Mouse (Mus musculus) spleen, postnatal 36 days (tissue): ENCODE results near the gene Fxyd7.

ENCODE experiments used
- DNase-seq, 2 experiments: peaks; one replicate each; pipeline ENCODE4 v3.0.0; 2022; ENCODE audit warnings: low spot score in 2 of 2, mixed read lengths in 1 of 2

The Fxyd7 gene

GRCm38 (mm10) chr7:31052251-31052635, 976 bp upstream of the Fxyd7 start:
- no peak for DNase-seq

GRCm38 (mm10) chr7:31050921-31051320, 346 bp downstream of the Fxyd7 start:
- DNase-seq = no peak

DNA sequence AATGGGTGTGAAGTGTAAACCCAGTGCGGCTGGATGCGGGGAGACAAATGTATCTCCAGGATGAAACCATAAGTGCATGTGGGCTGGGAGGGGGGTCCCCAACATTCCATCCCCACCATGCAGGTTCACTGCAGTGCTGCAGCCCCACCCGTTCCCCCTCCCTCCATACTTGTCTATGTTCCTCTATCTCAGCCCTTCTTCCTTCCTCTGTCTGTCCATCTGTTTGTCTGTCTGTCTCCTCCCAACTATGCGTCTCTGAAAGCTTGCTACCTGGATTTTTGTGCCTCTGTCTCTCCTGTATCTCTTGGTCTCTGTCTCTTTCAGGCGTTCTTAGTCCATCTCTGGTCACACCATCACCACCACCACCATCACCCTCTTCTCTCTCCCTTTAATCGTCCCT, 780 bp downstream of the Fxyd7 start:
- DNase-seq = no peak

DNA sequence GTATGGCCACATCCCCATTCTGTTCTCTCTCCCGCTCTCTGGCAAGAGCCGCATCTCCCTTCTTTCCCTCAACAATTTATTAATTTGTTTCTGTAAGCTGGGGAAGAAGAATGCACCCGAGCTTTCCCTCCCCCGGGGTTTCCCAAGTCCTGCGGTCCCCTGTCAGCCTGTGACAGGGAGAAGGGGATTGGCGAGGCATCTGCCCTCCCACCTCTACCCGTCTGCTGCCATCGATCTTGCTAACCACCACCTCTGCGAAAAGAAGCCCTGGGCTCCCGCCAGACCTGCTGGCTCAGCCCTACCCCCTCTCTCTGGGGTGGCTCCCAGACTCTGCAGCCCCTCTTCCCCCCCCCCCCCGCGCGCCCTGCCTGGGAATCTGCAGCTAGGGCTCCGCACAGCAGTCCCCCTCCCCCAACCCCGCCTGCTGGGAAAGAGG, 1.4 kb downstream of the Fxyd7 start:
- DNase-seq = no peak

DNA sequence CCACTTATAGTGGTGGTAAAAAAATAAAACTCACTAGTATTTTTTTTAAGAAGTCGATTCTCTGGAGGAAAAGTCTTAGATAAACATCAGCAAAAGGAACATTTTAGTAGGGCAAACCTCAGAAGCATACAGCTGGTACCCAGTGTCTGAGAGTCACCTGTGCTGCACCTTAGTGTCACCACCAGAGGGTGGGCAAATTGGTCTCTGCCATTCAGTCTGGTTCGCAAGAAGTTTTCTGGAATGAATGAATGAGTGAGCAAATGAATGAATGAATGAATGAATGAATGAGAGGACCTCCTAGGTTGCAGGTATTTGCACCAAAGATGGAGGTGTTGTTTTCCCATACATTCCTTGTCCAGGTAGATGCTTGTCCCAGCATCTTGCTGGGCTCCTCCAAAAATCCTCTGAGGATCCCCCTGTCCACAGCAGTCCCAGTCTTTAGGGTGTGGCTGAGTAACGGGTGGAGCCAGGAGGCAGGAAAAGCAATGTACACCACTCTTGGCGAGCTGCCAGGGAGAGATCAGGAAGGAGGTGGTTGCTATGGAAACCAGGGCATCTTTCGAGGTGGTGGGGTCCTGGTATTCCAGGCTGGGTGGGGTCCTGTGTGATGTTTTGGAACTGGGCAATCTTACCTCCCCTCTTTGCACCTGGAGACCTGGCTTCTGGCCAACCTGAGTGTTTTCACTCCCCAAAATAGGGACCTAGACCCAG, 2.0 kb downstream of the Fxyd7 start:
- no peak for DNase-seq

- no peak for DNase-seq
Observed at GRCm38 (mm10) chr7:31042431-31042910, 8.8 kb downstream of the Fxyd7 start, which contains the start of gene Fxyd5. TSS of gene Fxyd5 (minus strand) at chr7:31042481.

DNA sequence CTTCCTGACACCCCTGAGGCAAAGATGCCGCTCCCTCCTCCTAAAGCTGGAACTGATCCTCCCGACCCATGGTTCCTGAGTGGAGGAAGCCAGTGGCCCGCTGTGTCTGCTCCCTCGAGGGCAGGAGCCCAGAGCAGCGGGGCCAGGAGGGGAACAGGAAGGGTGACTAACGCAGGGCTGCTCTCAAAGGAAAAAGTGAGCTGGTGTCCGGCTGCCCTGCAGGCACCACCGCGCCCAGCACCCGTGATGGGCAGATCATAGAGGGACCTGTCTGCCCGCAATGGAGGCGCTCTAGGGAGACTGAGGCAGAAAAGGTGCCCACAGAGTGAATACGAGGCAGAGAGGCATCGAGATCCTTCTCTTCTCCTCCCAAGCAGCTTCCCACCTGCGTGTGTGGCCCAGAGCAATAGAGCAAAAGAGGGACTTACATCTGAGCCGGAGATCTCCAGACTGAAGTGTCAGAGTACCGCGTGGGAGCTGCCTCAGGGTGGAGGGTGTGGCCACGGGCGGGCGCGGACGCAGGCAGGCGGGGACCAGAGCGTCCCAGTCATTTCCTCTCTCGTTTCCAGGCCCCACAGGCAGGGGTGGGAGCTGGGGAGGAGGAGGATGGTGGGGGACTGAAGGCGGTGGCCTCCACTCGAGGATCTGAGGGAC, 9.5 kb downstream of the Fxyd7 start:
- DNase-seq = peak; percentile 72 to 73

- DNase-seq = no peak
Observed at GRCm38 (mm10) chr7:31041023-31041407, 10.3 kb downstream of the Fxyd7 start.

- DNase-seq = no peak
Observed at GRCm38 (mm10) chr7:31040281-31041022, 10.8 kb downstream of the Fxyd7 start.

DNA sequence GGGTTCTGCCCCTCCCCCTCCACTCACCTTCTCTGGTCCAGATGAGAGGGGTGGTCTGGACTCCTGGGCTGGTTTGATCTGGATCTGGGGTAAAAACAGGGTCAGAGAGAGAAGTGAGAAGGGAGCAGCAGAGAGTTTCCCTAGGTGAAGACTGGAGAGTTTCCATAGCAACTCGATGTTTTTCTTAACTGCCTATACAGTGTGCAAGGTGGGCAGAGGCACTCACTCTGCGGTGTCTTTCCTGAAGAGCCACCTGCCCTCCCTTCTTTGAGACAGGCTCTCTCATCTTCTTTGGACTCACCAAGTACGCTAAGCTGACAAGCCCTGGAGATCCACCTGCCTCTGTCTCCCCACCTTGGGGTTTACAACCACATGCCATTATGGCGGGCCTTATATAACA, 12.3 kb downstream of the Fxyd7 start:
- no peak for DNase-seq

DNA sequence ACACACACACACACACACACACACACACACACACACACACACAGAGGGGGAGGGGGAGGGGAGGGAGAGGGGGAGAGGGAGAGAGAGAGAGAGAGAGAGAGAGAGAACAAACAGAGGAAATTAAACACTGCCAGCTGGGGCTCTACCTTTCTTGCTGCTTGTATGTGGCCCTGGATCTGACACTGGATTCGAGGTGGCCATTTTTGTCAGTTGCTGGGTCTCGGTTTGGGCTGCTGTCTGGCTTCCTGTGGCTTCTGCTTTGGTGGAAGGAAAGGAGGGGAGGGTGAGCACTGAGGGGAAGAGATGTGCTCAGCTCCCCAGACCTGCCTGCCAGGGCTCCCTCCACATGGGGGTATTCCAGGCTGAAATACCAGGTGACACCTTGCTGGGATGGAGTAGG, 13.6 kb downstream of the Fxyd7 start:
- DNase-seq = no peak

DNA sequence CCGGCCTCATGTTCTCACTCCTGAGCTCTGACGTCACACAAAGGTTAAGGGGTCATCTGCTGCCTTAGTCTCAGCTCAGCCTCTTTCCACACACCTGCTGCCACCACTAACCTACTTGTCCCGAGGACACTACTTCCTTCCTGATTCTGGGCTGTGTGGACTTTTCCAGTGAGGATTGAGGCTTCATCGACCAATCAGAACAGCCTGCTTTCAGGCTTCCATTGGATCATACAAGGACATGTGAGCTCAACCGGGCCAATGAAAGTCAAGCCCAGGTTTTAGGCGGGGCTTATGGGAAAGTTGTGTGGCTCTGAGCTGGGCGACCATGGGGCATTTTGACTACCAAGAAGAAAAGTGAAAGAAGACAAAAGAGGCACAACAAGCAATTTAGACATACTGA, 14.3 kb downstream of the Fxyd7 start:
- DNase-seq = peak in 1 of 2 experiments; percentile 38

- DNase-seq = peak in 1 of 2 experiments; percentile 48
Observed at GRCm38 (mm10) chr7:31035291-31035690, 16.0 kb downstream of the Fxyd7 start.

DNA sequence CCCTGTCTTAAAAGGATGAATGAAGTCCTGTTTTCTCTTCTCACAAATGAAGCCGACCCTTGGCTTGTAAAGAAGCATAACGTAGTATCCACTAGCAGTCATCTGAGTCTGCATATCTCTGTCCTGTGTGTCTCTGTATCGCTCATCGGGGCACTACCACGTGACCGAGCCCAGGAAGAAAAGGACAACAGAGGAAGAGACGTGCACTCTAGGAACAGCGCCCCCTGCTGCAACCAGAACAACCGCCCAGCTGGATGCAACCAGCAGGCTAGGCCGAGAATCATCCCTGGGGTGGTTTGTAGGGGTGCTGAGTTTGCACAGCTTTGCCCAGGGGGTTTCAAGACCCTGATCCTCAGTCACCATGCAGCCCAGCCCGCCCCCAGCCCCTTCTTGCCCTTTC, 16.5 kb downstream of the Fxyd7 start:
- peak; percentile 46 to 57 for DNase-seq

DNA sequence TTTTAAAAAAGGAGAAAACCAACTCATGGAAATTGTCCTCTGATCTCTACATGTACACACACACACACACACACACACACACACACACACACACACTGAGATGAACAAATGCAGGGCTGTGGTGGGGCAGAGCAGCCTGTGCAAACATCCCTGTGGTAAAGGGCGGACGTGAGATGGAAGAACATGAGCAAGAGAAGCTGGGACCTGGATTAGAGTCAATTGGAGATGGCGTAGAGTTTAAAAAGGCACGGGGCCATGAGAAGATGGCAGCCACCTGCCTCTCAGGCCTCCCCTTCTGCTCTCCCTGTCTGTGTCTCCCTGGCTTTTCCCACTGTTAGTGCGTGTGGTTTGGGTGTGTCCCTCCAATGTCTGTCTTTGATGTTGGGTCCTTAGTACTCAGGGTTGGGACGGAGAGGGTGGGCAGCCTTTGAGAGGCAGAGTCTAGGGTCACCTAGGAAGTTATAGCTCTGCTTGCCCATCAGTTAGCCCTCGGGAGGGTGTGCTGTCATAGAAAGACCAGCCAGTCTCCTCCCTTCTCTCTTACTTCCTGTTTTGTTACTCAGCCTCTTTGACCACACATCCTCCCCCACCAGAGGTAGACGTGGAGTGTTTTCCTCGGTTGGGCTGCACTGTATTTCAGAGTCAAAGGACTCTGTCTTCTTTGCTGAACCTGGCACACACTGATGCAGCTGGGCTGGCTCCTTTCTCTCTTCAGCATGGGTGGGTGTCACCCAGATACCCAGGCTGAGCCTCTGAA, 17.7 kb downstream of the Fxyd7 start:
- peak; percentile 83 to 87 for DNase-seq

- DNase-seq = no peak
Observed at GRCm38 (mm10) chr7:31031731-31032130, 19.5 kb downstream of the Fxyd7 start.

GRCm38 (mm10) chr7:31030717-31031116, 20.6 kb downstream of the Fxyd7 start:
- DNase-seq = no peak

DNA sequence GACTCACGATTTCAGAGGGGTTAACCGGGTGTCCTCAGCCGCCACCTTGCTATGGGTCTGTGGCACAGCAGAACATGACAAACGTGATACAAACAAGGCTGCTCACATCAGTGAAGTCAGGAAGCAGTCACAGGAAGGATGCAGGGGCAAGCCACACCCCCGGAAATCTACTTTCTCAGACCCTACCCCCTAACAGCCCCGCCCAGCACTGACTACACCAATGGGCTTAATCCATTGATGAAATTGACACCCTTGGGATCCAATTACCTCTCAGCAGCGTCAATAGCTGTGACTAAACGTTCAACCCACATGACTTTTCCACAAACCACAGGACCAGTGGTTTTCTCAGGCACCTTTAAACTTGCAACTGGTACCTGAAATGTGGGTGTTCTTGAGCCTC, 22.7 kb downstream of the Fxyd7 start:
- no peak for DNase-seq

DNA sequence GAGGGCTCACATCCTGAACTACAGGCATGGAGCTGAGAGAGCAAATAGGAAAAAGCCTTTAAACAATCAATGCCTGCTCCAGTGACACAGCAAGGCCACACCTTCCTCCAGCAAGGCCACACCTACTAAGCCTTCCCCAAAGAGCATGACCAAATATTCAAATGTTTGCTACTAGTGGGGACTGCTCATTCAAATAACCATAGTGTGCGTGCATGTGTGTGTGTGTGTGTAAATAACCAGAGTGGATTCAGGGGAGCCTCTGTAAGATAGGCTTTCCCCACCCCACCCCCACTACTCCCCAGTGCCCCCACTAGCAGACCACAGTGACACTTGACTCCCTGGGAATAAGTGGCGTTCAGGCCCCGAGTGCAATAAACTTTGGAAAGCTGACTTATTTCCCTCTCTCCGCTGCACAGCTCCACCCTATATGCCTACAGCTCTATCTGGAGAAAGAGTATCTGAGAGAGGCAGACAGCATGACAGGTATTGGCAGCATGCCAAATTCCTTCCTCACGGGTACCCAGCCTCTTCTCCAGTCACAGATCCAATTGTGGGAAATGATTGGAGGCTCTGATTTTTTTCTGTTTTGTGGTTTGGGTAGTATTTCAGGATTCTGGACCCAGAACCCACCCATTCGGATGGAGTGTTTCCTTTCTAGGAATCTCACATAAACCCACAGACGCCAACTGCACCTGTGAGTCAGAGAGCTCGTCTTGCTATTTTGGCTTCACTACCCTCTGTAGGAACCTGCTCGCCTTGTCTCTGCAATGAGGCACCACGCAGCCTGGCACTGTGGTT, 34.0 kb downstream of the Fxyd7 start:
- peak; percentile 53 for DNase-seq

- DNase-seq = no peak
Observed at GRCm38 (mm10) chr7:31012971-31013370, 38.3 kb downstream of the Fxyd7 start.

GRCm38 (mm10) chr7:31008889-31009288, 42.4 kb downstream of the Fxyd7 start:
- DNase-seq = no peak
